19 mouse cellular contexts compared by ENCODE assay signal in the genomic region with DNA sequence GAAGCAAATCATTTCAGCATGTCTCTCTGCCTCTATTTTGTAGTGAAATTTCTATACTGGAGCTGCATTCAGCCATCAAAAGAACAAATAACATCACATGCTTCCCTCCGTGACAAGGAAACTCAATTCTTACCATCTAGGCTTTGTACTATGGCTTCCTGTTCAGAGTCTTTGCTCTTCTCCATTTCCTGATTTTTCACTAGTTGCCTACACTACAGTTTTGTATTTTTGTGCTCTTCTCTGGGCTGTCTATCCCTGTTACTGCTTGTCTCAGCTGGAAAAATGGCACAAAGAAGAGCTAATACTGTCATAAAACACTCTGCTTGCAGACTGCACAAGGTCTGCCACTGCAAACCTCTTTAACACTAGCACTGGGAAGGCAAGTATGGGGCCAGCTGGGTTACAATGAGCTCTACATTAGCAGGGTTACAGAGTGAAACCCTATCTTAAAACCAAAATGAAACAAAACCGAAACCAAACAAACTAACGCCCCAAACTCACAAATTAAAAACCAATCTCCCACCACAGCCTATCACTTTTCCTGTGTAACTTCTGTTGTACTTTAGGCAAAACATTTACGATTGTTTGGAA. TPM values are rescaled to one million over a fixed set of nuclear protein-coding genes. Genes with fewer than 3 reads are reported as not detected.
DNase-seq lines count a peak whose midpoint lies in the region; ATAC-seq lines count a peak whose summit lies in the region.
"Had no signal": no experiment of that assay in that cellular context is flagged by ENCODE, and none has a peak within 500 bp of the region (broad histone marks: within the 10 kb centered on the region; RNA-seq: fewer than 3 reads in every experiment).

No protein-coding gene starts in this region.

- no peak overlapping the region for H3K9ac ChIP-seq in kidney, embryonic 14.5 days (ENCODE audit: low read depth, low read length)
- no peak overlapping the region for H3K9ac ChIP-seq in kidney, embryonic 16.5 days (replicated peaks; ENCODE audit: low read length)
- H3K9ac ChIP-seq: limb, embryonic 13.5 days; midbrain, embryonic 13.5 days; stomach, embryonic 15.5 days had no signal

- H3K36me3 ChIP-seq in kidney, embryonic 14.5 days (ENCODE audit: control insufficient read depth, insufficient read depth, low read length): no peaks in the 10 kb centered on the region
- no peaks in the 10 kb centered on the region for H3K36me3 ChIP-seq in kidney, embryonic 16.5 days (ENCODE audit: insufficient read depth, low read length)
- H3K36me3 ChIP-seq: limb, embryonic 13.5 days; midbrain, embryonic 13.5 days; stomach, embryonic 15.5 days had no signal

- no peaks in the 10 kb centered on the region for H3K4me1 ChIP-seq in kidney, embryonic 14.5 days (ENCODE audit: control insufficient read depth, insufficient read depth, low read length)
- H3K4me1 ChIP-seq in kidney, embryonic 16.5 days (ENCODE audit: insufficient read depth, low read length): no peaks in the 10 kb centered on the region
- H3K4me1 ChIP-seq: limb, embryonic 13.5 days; midbrain, embryonic 13.5 days; stomach, embryonic 15.5 days had no signal

- H3K9me3 ChIP-seq in kidney, embryonic 14.5 days (ENCODE audit: control insufficient read depth, low read length): no peaks in the 10 kb centered on the region
- H3K9me3 ChIP-seq in kidney, embryonic 16.5 days (ENCODE audit: low read length): no peaks in the 10 kb centered on the region
- H3K9me3 ChIP-seq: G1E; limb, embryonic 13.5 days; midbrain, embryonic 13.5 days; stomach, embryonic 15.5 days had no signal

- no peak overlapping the region for H3K27ac ChIP-seq in kidney, embryonic 14.5 days (ENCODE audit: low read depth, low read length)
- no peak overlapping the region for H3K27ac ChIP-seq in kidney, embryonic 16.5 days (ENCODE audit: low read length)
- H3K27ac ChIP-seq: kidney, postnatal 0 days; limb, embryonic 13.5 days; midbrain, embryonic 13.5 days; stomach, embryonic 15.5 days had no signal

- peak; percentile 21 for DNase-seq in 3T3-L1 (ENCODE audit: low read depth, low spot score)
- DNase-seq in adipocyte (ENCODE audit: low spot score): peak; percentile 20
- no peak for DNase-seq in cerebellum, adult 11 months
- DNase-seq in urinary bladder, postnatal 36 days (ENCODE audit: low spot score in 2 of 2): no peak
- no peak for DNase-seq in cerebellum, adult 18-20 months
- DNase-seq: adrenal gland, postnatal 36 days; cerebellum, postnatal 10 days; gastrocnemius, postnatal 14 days; heart, postnatal 10 days; right cerebral cortex, postnatal 4 days had no signal

- WGBS in kidney, embryonic 14.5 days: 54% methylated on average over 4 of the region's 4 CpGs
- WGBS in kidney, embryonic 16.5 days: 50% methylated on average over 4 of the region's 4 CpGs

- no peak overlapping the region for H3K4me2 ChIP-seq in kidney, embryonic 14.5 days (replicated peaks; ENCODE audit: low read depth, low read length)
- no peak overlapping the region for H3K4me2 ChIP-seq in kidney, embryonic 16.5 days (replicated peaks; ENCODE audit: low read depth, low read length)
- H3K4me2 ChIP-seq: limb, embryonic 13.5 days; midbrain, embryonic 13.5 days; stomach, embryonic 15.5 days had no signal

- peak; percentile 71; the same call in 1 of the 2 replicates for ATAC-seq in kidney, embryonic 14.5 days (ENCODE audit: low FRiP score, low TSS enrichment)
- ATAC-seq in kidney, embryonic 16.5 days (ENCODE audit: low FRiP score, low TSS enrichment): no peak
- ATAC-seq in megakaryocyte, adult 5-6 weeks (ENCODE audit: poor library complexity, severe bottlenecking): peak; percentile 40; the same call in 1 of the 2 replicates
- ATAC-seq: hindbrain, embryonic 16.5 days; midbrain, embryonic 13.5 days had no signal

- no peaks in the 10 kb centered on the region for H3K27me3 ChIP-seq in kidney, embryonic 14.5 days (ENCODE audit: control insufficient read depth, insufficient read depth, low read length)
- no peaks in the 10 kb centered on the region for H3K27me3 ChIP-seq in kidney, embryonic 16.5 days (ENCODE audit: insufficient read depth, low read length)
- H3K27me3 ChIP-seq: limb, embryonic 13.5 days; midbrain, embryonic 13.5 days; stomach, embryonic 15.5 days had no signal

- H3K4me3 ChIP-seq in kidney, embryonic 14.5 days (ENCODE audit: low read length): no peak overlapping the region
- H3K4me3 ChIP-seq in kidney, embryonic 16.5 days (ENCODE audit: low read length): no peak overlapping the region
- H3K4me3 ChIP-seq: limb, embryonic 13.5 days; midbrain, embryonic 13.5 days; stomach, embryonic 15.5 days had no signal

RNA-seq across cellular contexts. Expression of gene Car2, which starts 26.0 kb away (rescaled TPM):
- 31.0 and 38.2 TPM in 2 replicates for polyA plus RNA-seq in kidney, embryonic 14.5 days (2014; fragmentation: Nextera tagmentation; extraction: Ambion mirVana)
- 89.2 and 102 TPM in 2 replicates for polyA plus RNA-seq in kidney, embryonic 16.5 days (2015; fragmentation: Nextera tagmentation; extraction: Ambion mirVana)
- total RNA-seq in megakaryocyte, adult 5-6 weeks (2015): 31.5 and 53.6 TPM in 2 replicates
- 25.5 and 51.5 TPM in 2 replicates for total RNA-seq in megakaryocyte, adult 5-6 weeks (2017)

RNA-seq across cellular contexts. Expression of gene Car3, which starts 48.8 kb away (rescaled TPM):
- polyA plus RNA-seq in kidney, embryonic 14.5 days (2014; fragmentation: Nextera tagmentation; extraction: Ambion mirVana): 26.7 and 26.8 TPM in 2 replicates
- polyA plus RNA-seq in kidney, embryonic 16.5 days (2015; fragmentation: Nextera tagmentation; extraction: Ambion mirVana): 21.0 and 22.3 TPM in 2 replicates
- 0.64 TPM in 1 of 2 replicates, not detected in the other for total RNA-seq in megakaryocyte, adult 5-6 weeks (2015)
- 0.07 TPM in 1 of 2 replicates, not detected in the other for total RNA-seq in megakaryocyte, adult 5-6 weeks (2017)

Comparison
In these comparisons a context has a peak if more than half of its experiments do, and no peak if none do; other contexts are left out.
1. DNase-seq: peak in 3T3-L1 (single experiment) and adipocyte (single experiment); none in cerebellum, adult 11 months (single experiment), urinary bladder, postnatal 36 days (0 of 2) and cerebellum, adult 18-20 months (0 of 2).